Mouse (Mus musculus): ENCODE data around the gene Pdpn.
A peak's percentile ranks its signal among the peaks of the same experiment; 100 is the strongest.
"Not testable (repeated sequence)": the region's sequence is repeated elsewhere in the genome, so short reads cannot be mapped to it uniquely, and the experiment has no call there.

Gene Pdpn

GRCm38 (mm10) chr4:143299325-143300070 is at the start of gene Pdpn:
Gene Pdpn, minus strand, starts transcription at chr4:143299564.
- DNase-seq (ENCODE audit: low read depth, low spot score): no peak

- no peak for DNase-seq (ENCODE audit: low read depth, low spot score)
Measured at GRCm38 (mm10) chr4:143348678-143349077, 49.3 kb upstream of the Pdpn start.

GRCm38 (mm10) chr4:143345491-143345890 is 46.1 kb upstream of the Pdpn start:
- DNase-seq (ENCODE audit: low read depth, low spot score): not testable (repeated sequence)

- peak; percentile 56 for DNase-seq (ENCODE audit: low read depth, low spot score)
Measured at GRCm38 (mm10) chr4:143341470-143341869, 42.1 kb upstream of the Pdpn start.

GRCm38 (mm10) chr4:143339808-143340207 is 40.4 kb upstream of the Pdpn start:
- peak; percentile 60 for DNase-seq (ENCODE audit: low read depth, low spot score)

- no peak for DNase-seq (ENCODE audit: low read depth, low spot score)
Measured at GRCm38 (mm10) chr4:143336096-143336495, 36.7 kb upstream of the Pdpn start.

- DNase-seq (ENCODE audit: low read depth, low spot score): peak; percentile 46
Measured at GRCm38 (mm10) chr4:143334995-143335394, 35.6 kb upstream of the Pdpn start.

GRCm38 (mm10) chr4:143334145-143334544 is 34.8 kb upstream of the Pdpn start:
- no peak for DNase-seq (ENCODE audit: low read depth, low spot score)

- DNase-seq (ENCODE audit: low read depth, low spot score): no peak
Measured at GRCm38 (mm10) chr4:143331787-143332186, 32.4 kb upstream of the Pdpn start.

GRCm38 (mm10) chr4:143330566-143330965 is 31.2 kb upstream of the Pdpn start:
- peak; percentile 43 for DNase-seq (ENCODE audit: low read depth, low spot score)

GRCm38 (mm10) chr4:143325625-143325941 is 26.2 kb upstream of the Pdpn start:
- peak; percentile 85 for DNase-seq (ENCODE audit: low read depth, low spot score)

GRCm38 (mm10) chr4:143324925-143325624 is 25.7 kb upstream of the Pdpn start:
- peak; percentile 49 for DNase-seq (ENCODE audit: low read depth, low spot score)

GRCm38 (mm10) chr4:143324176-143324924 is 25.0 kb upstream of the Pdpn start:
- DNase-seq (ENCODE audit: low read depth, low spot score): no peak

- DNase-seq (ENCODE audit: low read depth, low spot score): no peak
Measured at GRCm38 (mm10) chr4:143313299-143313698, 13.9 kb upstream of the Pdpn start.

GRCm38 (mm10) chr4:143311341-143311740 is 12.0 kb upstream of the Pdpn start:
- peak; percentile 32 for DNase-seq (ENCODE audit: low read depth, low spot score)

- peak; percentile 28 for DNase-seq (ENCODE audit: low read depth, low spot score)
Measured at GRCm38 (mm10) chr4:143305987-143306772, 6.8 kb upstream of the Pdpn start.

- no peak for DNase-seq (ENCODE audit: low read depth, low spot score)
Measured at GRCm38 (mm10) chr4:143305031-143305430, 5.7 kb upstream of the Pdpn start.

GRCm38 (mm10) chr4:143302279-143302890 is 3.0 kb upstream of the Pdpn start:
- no peak for DNase-seq (ENCODE audit: low read depth, low spot score)

- DNase-seq (ENCODE audit: low read depth, low spot score): no peak
Measured at GRCm38 (mm10) chr4:143301875-143302274, 2.5 kb upstream of the Pdpn start.

- DNase-seq (ENCODE audit: low read depth, low spot score): no peak
Measured at GRCm38 (mm10) chr4:143301042-143301441, 1.7 kb upstream of the Pdpn start.

GRCm38 (mm10) chr4:143300113-143300688 is 837 bp upstream of the Pdpn start:
- no peak for DNase-seq (ENCODE audit: low read depth, low spot score)

Measured in brain, adult 2 months (tissue).